Mouse (Mus musculus) heart, postnatal 25 days (tissue): Measurements from ENCODE around the gene Kif21b. TPM values are rescaled to one million over a fixed set of nuclear protein-coding genes. Genes with fewer than 3 reads are reported as not detected.
A peak's percentile ranks its signal among the peaks of the same experiment; 100 is the strongest.

Experiments used
- DNase-seq: peaks from one replicate; pipeline ENCODE4 v3.0.0; 2022; ENCODE audit warnings: low spot score
- intact Hi-C: fragments of 180-260 bp; cut with DNase I; formaldehyde crosslinking; loops from one replicate; pipeline ENCODE4 v1.15.1; 2025
- total RNA-seq, 2 experiments: library from RNA; stranded (reverse); gene quantifications; 2 replicates each; pipeline ENCODE4 v1.2.3; 2021

The Kif21b gene
- total RNA-seq, 2 experiments from 2014 or later: 0.75 TPM

DNA sequence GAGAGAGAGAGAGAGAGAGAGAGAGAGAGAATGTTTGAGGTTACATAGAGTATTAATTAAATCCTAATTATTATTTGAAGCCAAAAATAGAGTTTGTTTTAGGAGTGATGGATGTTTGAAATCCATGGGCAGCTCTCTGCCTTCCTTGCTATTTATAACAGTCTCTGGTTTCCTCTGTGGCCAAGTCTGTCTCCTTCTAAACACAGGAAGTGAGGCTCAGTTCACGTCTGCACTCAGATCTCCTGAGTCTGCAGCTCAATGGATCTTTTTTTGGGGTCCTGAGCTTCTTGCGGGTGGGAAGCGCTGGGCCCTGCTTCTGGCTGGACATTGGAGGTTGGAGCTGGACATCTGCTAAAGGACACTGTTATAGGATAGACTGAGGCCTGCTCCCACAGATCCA is 3.3 kb upstream of the Kif21b start:
- intact Hi-C loops: no loop called here
- no peak for DNase-seq

DNA sequence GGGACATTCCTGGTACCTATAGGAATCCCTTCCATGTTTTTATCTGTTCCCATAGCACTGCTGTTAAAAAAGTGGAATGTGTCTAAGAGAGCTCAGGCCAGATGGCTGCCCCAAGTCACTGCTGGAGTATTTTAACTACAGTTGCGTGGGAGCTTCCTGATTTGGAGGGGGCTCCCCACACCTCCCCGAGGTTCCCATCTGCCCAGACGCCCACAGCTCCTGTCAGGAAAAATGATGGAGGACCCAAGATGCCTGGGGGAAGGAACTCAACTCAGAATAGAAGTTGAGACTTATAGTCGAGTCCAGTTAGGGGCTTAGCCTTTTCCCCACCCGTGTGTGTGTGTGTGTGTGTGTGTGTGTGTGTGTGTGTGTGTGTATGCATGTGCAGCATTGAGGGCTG is 2.8 kb upstream of the Kif21b start:
- no peak for DNase-seq
- intact Hi-C loops: no loop called here

DNA sequence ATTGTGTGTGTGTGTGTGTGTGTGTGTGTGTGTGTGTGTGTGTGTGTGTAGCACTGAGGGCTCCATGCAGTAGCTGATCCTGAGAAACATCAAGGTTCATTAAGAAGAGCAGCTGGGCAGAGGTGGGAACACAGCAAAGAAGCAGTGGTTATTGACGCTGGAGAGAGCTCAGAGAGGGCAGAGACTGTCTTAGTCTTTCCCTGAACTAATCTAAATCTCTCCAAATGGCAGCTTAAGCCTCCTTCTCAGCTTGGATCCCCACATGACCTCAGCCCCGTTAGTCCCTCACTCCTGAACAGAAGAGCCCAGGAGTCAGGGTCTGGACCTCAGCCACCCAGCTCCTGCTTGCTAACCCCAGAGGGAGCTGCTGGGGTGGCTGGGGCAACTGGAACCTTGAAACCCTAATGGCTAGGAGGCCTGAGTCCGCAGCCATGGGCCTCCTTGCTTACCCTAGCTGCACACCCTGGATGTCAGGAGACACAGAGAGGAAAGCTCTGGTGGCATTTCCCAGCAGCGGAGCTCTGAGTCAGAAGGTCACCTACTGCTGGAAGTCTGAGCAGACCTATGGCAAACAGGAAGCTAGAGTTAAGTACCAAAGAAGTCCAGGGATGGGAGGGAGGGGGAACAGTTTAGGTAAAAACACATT is 2.1 kb upstream of the Kif21b start:
- intact Hi-C loops: no loop called here
- DNase-seq: no peak

DNA sequence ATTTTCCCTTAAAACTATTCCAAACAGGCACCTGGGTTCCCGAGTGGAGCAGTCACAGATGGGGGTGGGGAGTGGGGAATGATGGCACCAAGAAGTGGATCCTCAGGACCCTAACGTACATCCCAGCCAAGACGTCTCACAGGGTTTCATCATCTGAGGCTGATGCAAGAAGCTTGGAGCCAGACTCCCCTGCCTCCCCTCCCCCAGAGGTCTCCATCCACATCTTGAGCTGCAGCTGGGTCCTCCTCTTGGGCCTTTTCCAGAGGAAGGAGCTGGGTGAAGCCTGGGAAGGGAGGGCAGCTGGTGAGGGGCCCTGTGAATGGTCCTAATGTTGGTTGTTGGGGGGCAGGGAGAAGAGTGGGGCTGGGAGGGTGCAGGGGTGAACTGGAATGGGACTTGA is 1.1 kb upstream of the Kif21b start:
- DNase-seq: no peak
- intact Hi-C loops: no loop called here

DNA sequence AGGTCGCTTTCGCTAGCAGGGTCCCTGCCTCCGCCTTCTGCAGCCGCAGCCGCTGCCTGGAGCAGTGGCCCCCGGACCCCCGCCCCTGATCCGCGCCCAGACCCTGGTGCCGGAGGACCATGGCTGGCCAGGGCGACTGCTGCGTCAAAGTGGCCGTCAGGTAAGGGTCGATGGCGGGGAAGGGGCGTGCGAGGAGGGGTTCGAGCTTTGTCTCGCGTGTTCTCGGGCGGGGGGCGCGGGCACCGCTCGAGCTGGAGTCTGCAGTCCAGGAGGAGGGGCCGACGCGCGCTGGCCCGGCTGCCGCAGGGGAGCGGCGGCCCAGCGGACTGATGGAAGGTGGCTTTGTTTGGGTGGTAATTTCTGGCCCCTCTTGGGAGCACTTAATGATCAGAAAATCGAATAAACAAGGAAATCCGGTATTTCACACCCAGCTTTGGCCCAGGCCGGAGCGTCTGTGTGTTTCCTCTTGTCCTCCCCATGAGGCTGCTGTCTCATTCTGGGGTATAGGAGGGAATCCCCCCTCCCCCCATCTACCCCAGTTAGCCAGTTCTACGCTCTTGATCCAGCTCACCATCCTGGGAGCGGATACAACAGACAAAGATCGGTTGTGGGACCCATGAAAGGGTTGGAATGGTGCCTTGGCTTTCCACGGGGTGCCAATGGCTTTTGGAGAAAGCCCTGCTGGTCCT is 558 bp downstream of the Kif21b start:
- intact Hi-C loops: no loop called here

DNA sequence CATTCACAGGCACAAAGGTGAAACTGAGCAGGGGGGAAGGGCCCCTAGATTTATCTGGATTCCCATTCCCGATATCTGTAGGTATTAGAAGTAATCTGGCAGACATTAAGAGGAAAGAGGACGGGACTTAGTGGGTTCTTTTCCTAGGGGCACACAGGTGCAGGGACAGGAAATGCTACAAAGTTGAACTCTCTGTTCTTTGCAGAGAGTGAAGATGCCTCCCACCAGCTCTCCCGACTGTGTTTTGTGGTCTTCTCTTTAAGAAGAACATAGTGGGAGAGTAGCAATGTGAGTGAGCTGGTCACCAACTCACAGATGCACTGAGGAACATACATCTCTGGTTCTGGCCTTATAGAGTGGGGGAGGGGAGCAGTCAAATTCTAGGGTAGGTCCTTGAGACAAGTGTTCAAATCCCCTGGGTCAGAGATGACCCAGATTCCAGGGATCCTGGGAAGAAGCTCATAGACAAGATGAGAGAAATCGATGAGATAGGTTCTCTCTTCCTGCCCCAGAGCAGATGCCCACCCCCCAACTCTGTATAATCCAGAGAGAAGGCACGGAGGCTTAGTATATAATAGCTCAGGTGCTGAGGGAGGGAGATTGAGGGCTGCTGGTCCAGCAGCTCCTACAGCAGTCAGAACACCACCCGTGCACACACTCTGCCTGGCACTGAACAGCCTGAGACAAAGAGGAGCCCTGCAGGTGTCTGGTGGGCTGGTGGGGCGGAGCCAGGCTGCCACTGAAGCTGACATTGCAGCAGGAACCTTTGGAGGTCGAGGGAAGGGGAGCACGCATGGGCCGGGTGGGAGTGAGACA is 1.4 kb downstream of the Kif21b start:
- DNase-seq: no peak
- intact Hi-C loops: no loop called here

More for the DNA sequence above, 558 bp downstream of the Kif21b start:
- DNase-seq: no peak

DNA sequence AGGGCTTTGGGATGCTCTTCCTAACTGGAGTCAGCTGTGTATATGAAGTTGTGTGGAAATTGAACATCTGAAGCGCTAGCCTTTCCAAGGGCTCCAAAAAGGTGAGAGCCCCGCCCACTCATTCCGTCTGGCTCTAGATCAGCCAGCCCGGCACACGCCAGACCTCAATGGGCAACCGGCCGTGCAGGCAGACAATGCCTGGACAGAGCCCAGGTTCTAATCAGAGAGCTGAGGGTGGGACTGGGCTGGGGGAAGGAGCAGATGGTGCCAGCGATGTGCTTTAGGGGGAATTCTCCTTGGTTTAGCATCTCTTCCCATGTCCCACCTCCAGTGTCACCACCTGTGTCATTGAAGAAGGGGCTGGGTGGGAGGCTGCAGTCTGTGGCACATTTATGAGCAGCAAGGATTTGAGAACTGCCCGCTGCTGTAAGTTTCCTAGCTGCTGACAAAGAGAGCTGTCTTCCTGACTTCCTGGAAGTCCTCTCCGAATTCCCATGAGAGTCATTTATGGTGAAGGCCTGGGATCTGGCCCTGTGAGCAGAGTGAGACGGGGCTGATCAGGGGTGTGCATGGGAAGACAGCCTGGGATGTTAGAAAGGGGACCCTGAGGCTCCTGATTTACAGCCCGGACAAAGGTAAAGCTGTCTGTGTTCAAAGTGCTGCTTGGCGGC is 2.5 kb downstream of the Kif21b start:
- DNase-seq: no peak
- intact Hi-C loops: no loop called here

DNA sequence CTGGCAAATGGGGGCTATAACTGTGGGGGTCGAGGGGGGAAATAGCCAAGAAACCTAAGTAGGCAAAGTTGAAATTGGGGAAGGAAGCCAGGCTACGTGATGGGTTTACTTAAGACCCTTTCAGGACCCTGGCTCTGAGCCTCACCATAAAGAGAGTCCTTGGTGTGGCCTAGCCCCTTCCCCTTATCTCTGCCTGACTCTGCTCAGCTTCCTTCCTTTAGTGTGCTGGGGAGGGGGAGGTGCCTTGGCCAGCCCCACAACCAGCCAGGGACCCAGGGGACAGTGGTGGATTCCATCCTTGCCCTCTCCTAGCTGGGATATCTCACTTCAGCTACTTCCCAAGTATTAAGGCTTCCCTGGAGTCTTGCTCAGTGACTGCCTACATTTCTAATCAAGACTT is 3.4 kb downstream of the Kif21b start:
- DNase-seq: no peak
- intact Hi-C loops: no loop called here

DNA sequence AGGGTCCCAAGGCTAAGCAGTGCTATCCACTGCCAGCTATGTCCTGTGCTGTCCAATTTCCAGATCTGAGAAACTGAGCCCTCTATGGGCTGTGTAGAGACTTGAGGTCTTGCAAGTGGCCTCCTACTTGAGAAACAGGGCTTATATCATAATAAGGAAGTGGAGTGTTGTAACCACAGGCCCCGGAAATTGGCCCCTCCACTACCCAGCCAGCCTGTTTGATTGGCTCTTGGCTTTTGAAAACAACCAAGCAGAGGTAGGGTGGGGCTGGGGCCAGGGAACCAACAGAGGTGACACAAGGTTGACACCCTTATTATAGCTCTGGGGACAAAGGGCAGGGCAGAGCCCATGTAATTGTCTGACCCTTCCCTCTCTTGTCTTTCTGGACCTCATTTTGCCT is 3.9 kb downstream of the Kif21b start:
- no peak for DNase-seq
- intact Hi-C loops: no loop called here

DNA sequence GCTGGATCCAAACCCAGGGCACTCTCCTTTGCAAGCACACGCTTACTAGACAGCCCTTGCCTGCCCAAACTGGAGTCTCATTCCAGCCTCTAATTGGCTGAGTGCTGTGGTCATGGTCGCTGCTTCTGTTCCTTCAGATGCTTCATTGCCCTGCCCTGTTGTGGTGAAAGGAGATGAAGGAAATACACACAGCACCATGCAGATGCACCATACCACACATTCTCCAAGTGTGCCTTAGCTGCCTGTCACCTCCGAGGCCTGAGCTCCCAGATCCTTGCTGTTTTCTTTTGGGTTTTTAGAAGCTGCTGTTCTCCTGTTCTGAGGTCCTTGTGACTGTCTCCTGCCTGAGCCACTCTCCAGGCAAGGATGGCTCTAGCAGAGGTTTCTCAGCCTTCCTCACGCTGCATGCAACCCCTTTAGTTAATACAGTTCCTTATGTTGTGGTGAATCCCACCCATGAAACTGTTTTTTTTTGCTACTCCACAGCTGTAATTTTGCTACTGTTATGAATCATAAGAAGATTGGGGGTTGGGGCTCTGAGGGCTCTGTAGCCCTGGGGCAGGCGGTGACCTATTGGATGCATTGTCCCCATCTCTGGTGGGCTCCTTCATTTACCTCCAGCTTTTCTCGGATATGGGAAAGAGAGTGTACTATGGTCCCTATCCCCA is 4.7 kb downstream of the Kif21b start:
- DNase-seq: no peak
- intact Hi-C loops: no loop called here

DNA sequence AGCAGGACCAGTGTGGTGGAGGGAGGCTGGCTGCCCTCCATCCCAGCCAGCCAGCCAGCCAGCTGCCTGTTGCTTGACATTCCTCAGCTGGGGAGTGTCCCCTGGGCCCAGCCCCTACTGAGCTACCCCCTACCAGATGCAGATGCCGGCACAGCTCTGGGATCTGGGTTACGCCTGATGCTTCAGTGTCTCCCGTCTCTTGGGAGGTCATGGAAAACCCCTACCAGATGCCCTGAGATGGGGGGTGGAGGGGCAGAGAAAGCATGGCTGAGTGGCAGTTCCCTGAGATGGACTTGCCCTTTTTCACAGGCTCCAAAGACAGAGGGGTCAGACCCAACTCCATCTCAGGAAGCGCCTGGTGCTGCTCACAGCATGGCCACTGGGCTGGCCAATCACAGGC is 5.4 kb downstream of the Kif21b start:
- no peak for DNase-seq

DNA sequence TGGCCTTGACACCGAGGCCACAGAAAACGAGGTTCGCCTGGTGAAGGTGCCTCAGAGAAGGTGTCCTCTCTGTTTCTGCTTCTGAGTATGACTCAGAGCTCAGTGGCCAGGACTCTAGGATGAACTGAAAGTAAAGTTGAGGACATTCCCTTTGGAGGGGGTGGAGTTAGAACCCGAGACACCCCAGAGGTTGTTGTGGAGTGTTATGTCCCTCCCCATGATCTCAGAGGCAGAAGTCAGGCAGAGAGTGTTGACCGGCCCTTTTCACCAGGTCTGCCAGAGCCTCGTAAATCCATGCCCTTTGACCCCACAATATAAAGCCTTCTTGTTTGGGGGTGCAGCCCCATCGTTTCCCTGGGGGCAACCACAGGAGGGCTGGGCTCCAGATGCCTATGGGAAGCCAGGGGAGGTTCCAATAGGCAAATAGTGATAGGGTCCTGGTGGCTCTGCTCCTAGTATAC is 5.9 kb downstream of the Kif21b start:
- intact Hi-C loops: no loop called here
- DNase-seq: no peak

More for the DNA sequence above, 5.4 kb downstream of the Kif21b start:
- intact Hi-C loops: no loop called here

DNA sequence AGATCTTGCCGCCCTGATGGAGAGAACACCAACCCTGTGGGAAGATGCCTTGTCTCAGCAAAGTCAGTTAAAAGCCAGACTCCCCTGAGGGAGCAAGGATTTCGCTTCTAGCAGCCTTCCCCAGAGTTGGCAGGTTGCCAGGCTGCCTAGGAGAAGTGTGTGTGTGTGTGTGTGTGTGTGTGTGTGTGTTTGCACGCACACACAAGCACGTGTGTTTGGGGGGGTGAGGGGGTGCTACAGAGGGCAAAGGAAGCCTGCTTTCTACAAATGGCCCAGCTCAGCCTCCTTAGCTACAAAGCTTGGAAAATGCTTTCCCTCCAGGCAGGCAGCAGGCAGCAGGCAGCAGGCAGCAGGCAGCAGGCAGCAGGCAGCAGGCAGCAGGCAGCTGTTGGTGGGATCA is 6.4 kb downstream of the Kif21b start:
- intact Hi-C loops: no loop called here
- DNase-seq: no peak

DNA sequence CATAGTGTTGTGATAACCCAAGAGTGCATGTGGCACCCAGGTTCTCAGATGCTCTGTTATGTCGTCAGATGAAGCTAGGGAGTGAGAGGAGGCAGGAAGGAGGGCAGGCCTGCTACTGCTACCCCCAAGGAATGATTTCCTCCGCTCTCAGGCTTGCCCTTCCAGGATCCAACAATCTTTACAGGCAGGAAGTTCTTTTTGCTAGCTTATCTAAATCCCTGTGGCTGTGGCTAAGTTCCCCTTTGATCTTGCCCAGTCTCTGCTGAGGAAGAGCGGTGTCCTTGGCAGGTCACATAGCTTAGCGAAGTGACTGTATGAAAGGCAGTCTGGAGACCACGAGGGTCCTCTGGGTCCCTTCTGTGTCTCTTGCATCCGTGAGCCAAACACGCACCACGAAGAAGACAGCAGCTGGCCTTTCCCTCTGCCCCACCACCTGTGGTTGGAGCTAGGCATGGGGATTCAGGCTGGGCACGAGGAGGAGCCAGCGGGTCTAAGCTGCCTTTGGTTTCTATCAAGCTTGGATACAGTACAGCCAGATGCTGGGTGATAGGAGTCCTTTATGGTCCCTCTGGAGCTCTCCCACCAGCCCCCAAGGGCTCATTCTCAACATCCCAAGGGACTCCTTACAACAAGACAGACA is 7.1 kb downstream of the Kif21b start:
- DNase-seq: no peak
- intact Hi-C loops: no loop called here

DNA sequence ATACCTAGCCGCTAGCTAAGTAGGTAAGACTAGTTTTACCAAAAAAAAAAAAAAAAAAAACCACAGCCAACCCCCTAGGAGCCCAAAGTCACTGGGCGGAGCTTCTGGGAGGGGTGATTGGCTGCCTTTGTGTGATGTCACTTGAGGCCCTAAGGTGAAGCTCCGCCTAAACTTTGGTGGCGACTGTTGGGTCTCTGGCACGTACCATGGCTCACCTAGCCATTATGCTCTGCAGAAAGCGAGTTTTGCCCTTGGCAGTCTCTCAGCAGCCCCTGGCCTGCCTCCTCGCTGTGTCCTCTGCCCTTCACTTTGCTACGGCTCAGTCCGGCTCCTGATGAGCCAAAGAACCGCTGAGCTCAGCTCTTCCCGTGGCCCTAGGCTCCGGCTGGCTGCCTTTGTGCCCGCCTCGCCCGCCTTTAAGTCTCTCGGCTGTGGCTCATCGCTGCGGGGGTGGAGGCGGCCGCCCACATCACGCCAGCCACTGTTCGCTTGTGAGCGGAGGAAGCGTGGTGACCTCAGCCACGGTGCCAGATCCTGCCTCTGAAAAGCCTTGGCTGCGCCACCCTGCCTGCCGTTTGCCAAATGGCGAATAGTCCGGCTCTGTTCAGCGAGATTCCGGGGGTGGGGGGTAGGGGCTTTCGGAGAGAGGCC is 8.9 kb downstream of the Kif21b start:
- peak; percentile 44 for DNase-seq
- intact Hi-C loops: no loop called here

DNA sequence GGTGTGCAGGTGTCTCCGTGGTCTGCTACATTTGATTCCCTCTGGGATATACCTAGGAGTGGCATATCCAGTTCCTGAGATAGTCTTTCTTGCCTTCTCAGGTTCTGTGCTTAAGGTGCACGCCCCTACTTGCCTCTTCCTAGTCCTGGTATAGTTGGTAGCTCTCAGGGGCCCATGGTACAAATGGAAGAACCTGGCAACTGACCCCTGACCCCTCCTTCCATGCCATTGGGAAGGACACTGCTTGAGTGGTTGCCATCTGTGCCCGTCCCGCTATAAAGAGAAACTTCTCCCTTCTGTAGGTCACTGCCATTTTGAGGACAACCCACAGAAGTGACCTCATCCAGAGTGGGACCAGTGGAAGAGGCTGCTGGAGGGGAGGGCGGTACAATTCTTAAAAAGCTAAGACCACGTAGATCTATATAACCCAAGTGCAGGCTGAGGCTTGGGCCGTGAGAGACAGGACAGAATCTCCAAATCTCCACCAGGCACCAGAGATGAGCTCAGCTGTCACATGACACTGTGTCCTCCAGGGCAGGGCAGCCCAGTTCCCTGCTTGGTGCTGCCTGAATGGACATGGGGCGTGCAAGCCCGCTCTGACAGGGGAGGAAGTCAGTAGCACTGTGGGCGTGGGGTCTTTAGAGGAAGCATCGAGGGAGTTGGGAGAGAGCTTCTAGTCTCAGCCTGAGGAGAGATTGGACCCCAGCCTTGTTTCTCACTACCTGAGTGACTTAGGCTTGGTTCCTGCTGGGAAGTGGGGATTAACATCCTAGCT is 10.2 kb downstream of the Kif21b start:
- intact Hi-C loops: no loop called here
- no peak for DNase-seq

DNA sequence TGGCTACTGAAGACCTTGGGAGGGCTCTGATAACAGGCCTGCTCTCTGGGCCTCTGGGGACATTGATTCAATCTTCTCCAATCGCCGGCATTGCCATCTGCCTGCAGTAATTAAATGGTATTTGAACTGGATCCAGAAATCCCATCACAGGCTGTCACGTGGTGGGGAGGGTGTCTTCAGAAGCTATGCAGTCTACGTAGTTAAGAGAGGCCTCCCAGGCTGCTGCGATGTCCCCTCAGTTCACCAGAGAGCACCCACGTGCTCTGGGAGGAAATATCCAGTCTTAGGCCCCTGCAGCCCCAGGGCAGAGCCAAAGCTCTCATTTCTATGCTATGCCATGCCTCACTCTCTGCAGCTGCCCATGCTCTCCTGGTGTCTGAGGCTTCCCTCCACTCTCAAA is 11.1 kb downstream of the Kif21b start:
- intact Hi-C loops: no loop called here
- DNase-seq: no peak

DNA sequence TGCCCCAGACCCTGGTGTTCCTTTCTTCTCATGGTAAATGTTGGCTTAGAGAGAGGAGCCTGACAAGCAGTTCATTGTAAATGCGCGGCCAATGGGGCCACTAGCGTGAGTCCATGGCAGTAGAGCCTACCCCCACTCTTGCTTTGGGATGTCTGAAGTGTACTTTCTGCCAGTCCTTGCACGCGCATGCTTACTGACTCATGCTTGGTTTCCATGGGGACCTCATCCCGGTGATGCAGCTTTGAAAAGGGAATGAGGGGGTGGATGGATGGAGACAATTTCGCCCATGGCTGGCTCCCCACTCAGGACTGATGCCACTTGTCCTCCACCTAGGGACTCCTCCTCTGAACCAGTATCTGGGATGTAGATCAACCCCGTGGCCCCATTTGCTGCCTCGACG is 12.3 kb downstream of the Kif21b start:
- DNase-seq: no peak
- intact Hi-C loops: no loop called here
